Mouse (Mus musculus): ENCODE measurements at regions not wholly inside any gene's neighbourhood (a gene's known extent, or its start where the extent isn't known, plus 50 kb on each side); places are given as distances from the start of the nearest gene placed in this dataset.

DNA sequence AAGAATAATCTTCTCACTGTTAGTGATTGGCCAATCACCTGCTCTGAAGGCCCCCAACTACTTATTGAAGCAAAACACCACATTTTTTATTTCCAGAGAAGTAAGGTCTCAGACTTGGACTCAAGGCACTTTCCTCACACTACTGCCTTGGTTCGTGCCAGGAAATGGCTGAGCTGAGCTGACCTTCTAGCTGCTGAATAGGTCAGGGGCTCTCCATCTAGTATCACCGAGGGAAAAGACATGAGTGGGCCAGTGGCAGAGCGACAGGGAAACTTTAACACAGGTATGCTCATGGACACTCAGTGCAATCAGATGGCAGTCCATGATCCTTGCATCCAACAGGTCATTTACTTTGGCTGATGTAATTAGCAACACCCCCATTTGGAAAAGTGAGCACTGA is 635.3 kb downstream of the Insc start:
- DNase-seq (ENCODE audit: low spot score in 2 of 2): no peak

GRCm38 (mm10) chr7:115379600-115379999 is 636.1 kb downstream of the Insc start:
- no peak for DNase-seq (ENCODE audit: low spot score in 2 of 2)

- DNase-seq (ENCODE audit: low spot score in 2 of 2): no peak
Measured at GRCm38 (mm10) chr7:115380989-115381610, 637.6 kb downstream of the Insc start.

DNA sequence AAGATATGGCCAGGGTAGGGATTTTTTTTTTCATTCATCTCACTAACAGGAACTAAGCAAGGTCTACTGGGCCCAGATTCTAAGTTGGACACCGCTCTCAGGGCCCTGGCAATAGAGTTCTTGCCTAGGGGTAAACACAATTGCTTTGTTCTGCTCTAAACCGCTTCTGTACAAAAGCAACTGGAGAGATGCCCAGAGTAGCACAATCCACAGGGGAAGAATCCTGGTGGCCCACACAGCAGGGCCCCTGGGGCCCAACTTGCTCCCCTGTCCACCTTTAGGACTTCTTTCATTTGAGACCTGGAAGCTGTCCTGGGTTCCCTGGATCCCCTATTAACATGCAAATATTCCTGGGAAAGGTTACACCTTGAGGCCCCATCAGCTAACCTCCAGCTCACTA is 639.4 kb downstream of the Insc start:
- DNase-seq (ENCODE audit: low spot score in 2 of 2): no peak

- no peak for DNase-seq (ENCODE audit: low spot score in 2 of 2)
Measured at GRCm38 (mm10) chr7:115388874-115389273, 645.4 kb downstream of the Insc start.

DNA sequence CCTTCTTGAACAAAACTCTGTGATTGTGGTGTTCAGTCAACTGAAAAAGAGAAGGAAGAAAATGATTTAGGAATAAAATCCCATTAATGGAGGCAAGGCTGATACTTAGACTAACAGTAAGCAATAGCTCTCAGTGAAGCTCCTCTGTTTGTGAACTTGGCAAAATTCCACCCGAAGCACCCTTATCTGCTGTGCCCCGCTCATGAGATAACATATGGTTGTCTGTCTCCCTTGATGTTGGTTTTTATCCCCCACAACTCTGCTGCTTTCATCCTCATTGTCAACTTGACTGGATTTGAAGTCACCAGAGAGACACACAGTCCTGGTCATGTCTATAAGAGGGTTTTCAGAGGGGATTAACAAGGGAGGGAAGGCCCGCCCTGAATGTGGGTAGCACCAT is 646.1 kb downstream of the Sox6 start:
- no peak for DNase-seq (ENCODE audit: low spot score in 2 of 2)

DNA sequence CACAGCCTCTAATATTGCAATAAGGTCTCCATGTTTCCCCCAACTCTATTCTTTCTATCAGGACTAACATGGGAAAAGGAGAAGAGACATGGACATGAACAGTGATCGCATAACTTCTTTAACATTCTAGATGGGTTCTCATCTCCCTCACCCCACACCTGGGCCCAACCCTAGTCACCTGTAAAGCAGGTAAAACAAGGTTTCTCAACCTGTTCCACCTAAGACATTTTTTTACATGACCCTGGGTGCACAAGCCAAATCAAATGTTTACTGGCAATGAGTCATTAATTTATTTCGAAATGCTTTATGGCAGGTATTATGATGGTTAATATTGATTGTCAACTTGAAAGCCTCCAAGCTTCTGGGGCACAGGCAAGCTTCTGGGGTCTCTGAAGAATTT is 640.4 kb downstream of the Sox6 start:
- no peak for DNase-seq (ENCODE audit: low spot score in 2 of 2)

- no peak for DNase-seq (ENCODE audit: low spot score in 2 of 2)
Measured at GRCm38 (mm10) chr7:115399461-115399860, 639.1 kb downstream of the Sox6 start.

DNA sequence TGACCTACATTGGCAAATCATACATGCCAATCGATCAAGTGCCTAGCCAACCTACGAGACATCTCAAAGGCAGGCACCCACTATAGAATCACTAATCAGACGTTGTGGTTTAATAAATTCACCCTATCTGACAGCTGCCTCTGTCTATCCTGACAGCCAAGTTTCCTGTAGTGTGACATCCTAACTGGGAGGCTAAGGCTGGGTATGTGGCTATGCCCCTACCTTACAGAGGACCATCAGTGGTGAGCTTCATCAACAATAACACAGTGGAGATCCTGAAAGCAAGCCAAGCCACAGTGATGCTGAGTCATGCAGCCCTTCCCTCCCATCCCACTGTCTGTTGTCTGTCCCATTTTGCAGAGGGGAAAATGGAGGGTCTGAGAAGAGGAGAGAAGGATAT is 630.7 kb downstream of the Sox6 start:
- DNase-seq (ENCODE audit: low spot score in 2 of 2): no peak

DNA sequence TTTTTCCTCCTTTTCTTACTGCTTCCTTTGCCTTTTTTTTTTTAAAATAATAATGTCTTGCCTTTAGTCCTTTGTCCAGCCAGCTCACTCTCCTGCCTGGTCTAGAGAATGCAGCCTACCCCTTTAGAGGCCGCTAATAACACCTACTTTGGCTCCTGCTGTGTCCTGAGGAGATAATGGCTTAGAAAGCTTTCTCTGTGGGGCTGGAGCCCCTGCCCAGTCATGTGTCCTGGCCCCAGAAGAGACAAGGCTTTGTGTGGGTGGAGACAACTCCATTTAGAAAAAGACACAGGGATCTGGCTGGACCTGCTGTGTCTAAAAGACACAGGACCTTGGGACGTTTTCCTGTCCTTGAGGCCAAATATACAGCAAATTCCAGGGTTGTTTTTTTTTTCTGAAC is 629.7 kb downstream of the Sox6 start:
- no peak for DNase-seq (ENCODE audit: low spot score in 2 of 2)

GRCm38 (mm10) chr7:115410501-115411230 is 627.9 kb downstream of the Sox6 start:
- DNase-seq (ENCODE audit: low spot score in 2 of 2): no peak

DNA sequence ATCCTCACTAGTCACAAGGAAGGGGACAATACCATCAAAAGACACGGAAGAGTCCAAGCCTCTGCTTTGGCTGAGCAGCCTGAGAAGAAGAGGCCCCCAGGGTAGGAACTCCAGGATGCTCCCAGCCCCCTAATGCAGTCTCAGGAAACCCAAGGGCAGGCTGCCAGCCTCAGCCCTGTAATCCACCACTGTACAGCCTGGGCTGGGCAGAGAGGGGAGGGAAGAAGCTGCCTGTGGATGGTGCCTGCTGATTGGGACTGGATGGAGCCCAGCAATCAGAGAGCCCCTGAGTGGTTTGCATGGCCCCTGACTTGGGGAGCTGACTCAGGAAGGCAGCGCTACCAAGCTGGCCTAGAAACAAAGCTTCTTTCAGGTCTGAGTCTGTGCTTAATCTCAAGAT is 627.1 kb downstream of the Sox6 start:
- no peak for DNase-seq (ENCODE audit: low spot score in 2 of 2)

DNA sequence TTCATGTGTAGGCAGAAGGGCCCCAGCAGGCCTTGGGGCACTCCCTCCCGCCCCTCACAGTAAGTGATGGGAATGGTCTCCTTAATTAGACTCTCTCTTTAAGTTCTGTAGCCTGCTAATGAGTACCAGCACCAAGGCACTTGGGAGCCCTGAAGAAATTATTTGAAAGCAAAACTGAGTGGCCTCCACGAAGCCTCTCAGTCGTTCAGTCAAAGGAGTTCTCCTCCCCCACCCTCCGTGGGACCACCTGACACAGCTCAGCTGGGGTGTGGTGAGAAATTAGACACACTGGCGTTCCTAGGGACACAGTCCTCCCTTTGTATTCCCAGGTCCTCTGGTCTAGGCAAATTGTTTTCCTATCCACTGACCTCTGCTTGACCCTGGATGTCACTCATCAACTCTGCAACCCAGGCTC is 623.4 kb downstream of the Sox6 start:
- no peak for DNase-seq (ENCODE audit: low spot score in 2 of 2)
